Mouse (Mus musculus) lung, embryonic 15.5 days (tissue): Measurements from ENCODE around the gene Zfp819. TPM values are rescaled to one million over a fixed set of nuclear protein-coding genes. Genes with fewer than 3 reads are reported as not detected.
"Not testable (repeated sequence)": the region's sequence is repeated elsewhere in the genome, so short reads cannot be mapped to it uniquely, and the experiment has no call there.

Source experiments
- ATAC-seq: fragments of 200-750 bp; cut with Nextera tagmentation; 2 replicates; pipeline ENCODE4 v1.8.0; 2017; ENCODE audit warnings: moderate number of reproducible peaks, borderline replicate concordance; ENCODE audit not compliant: low FRiP score, low TSS enrichment; ENCODE audit errors: extremely low read depth
- H3K27ac ChIP-seq: fragments of 300-500 bp; sonication (generic); 2 replicates; pipeline ENCODE4 v1.5.1; 2015; ENCODE audit warnings: moderate library complexity, mild to moderate bottlenecking, inconsistent platforms
- H3K27me3 ChIP-seq: fragments of 300-500 bp; sonication (generic); 2 replicates; pipeline ENCODE4 v1.6.1; 2015; ENCODE audit warnings: inconsistent platforms
- H3K36me3 ChIP-seq: fragments of 300-500 bp; sonication (generic); 2 replicates; pipeline ENCODE4 v1.6.1; 2015; ENCODE audit warnings: inconsistent platforms
- H3K4me1 ChIP-seq: fragments of 300-500 bp; sonication (generic); 2 replicates; pipeline ENCODE4 v1.6.1; 2015; ENCODE audit warnings: inconsistent platforms
- H3K4me2 ChIP-seq: fragments of 300-500 bp; sonication (generic); 2 replicates; pipeline ENCODE4 v1.6.1; 2015; ENCODE audit warnings: inconsistent platforms, mild to moderate bottlenecking, moderate library complexity
- H3K4me3 ChIP-seq: fragments of 300-500 bp; sonication (generic); 2 replicates; pipeline ENCODE4 v1.5.1; 2015; ENCODE audit warnings: mild to moderate bottlenecking, inconsistent platforms
- H3K9ac ChIP-seq: fragments of 300-500 bp; sonication (generic); 2 replicates; pipeline ENCODE4 v1.6.1; 2015; ENCODE audit warnings: inconsistent platforms
- H3K9me3 ChIP-seq: fragments of 300-500 bp; sonication (generic); 2 replicates; pipeline ENCODE4 v1.6.1; 2016; ENCODE audit warnings: inconsistent platforms
- WGBS: fragments of 180-500 bp; shearing (Covaris S2); methylation state at CpG from one replicate; pipeline ENCODE4 v1.1.7; 2015; 5-methylcytosine and 5-hydroxymethylcytosine counted together
- polyA plus RNA-seq: library from polyadenylated mRNA; unstranded; fragments of >200 nt; fragmentation: Nextera tagmentation; extraction: Ambion mirVana; gene quantifications from 2 replicates; pipeline ENCODE4 v1.2.1, GENCODE M21; 2015

Zfp819 gene
- polyA plus RNA-seq, 1 experiment from 2014 or later: 0.15 TPM

GRCm38 (mm10) chr7:43654519-43654918 lies 47.5 kb downstream of the Zfp819 start:
- H3K4me3 ChIP-seq: no peak overlapping the region
- no peak overlapping the region for H3K9ac ChIP-seq
- 61% methylated on average over 3 of the region's 3 CpGs for WGBS
- H3K4me2 ChIP-seq: no peak overlapping the region
- H3K4me1 ChIP-seq: no peaks in the 10 kb centered on the region
- H3K36me3 ChIP-seq: no peaks in the 10 kb centered on the region
- no peaks in the 10 kb centered on the region for H3K9me3 ChIP-seq
- no peak overlapping the region for H3K27ac ChIP-seq
- H3K27me3 ChIP-seq: no peaks in the 10 kb centered on the region
- no peak for ATAC-seq

- 72% methylated on average over 6 of the region's 6 CpGs for WGBS
Observed at GRCm38 (mm10) chr7:43656232-43656631, 49.3 kb downstream of the Zfp819 start.

GRCm38 (mm10) chr7:43660002-43660401 lies 53.0 kb downstream of the Zfp819 start, which contains the start of gene Siglece:
TSS of gene Siglece (minus strand) at chr7:43660161.
- Histone ChIP-seq H3K27me3 (no peaks in the 10 kb centered on the region), H3K4me1 (no peaks in the 10 kb centered on the region), H3K36me3 (no peaks in the 10 kb centered on the region), H3K9ac (no peak within 1 kb of the TSS), H3K4me3 (no peak within 1 kb of the TSS), H3K27ac (no peak within 1 kb of the TSS), H3K9me3 (no peaks in the 10 kb centered on the region), H3K4me2 (no peak within 1 kb of the TSS)
- WGBS: 79% methylated on average over 1 of the region's 1 CpGs
- no peak for ATAC-seq

More at GRCm38 (mm10) chr7:43656232-43656631, 49.3 kb downstream of the Zfp819 start:
- Histone ChIP-seq H3K4me1 (no peaks in the 10 kb centered on the region), H3K4me2 (no peak overlapping the region), H3K27ac (no peak overlapping the region), H3K9ac (no peak overlapping the region), H3K27me3 (no peaks in the 10 kb centered on the region), H3K9me3 (no peaks in the 10 kb centered on the region), H3K4me3 (no peak overlapping the region), H3K36me3 (no peaks in the 10 kb centered on the region)
- ATAC-seq: no peak

GRCm38 (mm10) chr7:43662804-43663203 lies 55.8 kb downstream of the Zfp819 start:
- Histone ChIP-seq H3K27ac (no peak overlapping the region), H3K4me3 (no peak overlapping the region), H3K9me3 (no peaks in the 10 kb centered on the region), H3K4me2 (no peak overlapping the region), H3K4me1 (no peaks in the 10 kb centered on the region), H3K9ac (no peak overlapping the region), H3K27me3 (no peaks in the 10 kb centered on the region), H3K36me3 (no peaks in the 10 kb centered on the region)
- no peak for ATAC-seq
- WGBS: 88% methylated on average over 1 of the region's 1 CpGs

GRCm38 (mm10) chr7:43667221-43667620 lies 60.3 kb downstream of the Zfp819 start:
- not testable (repeated sequence) for H3K9ac ChIP-seq, H3K4me3 ChIP-seq, ATAC-seq, H3K4me2 ChIP-seq, H3K9me3 ChIP-seq, H3K36me3 ChIP-seq, H3K27me3 ChIP-seq, H3K4me1 ChIP-seq, H3K27ac ChIP-seq
- WGBS: 72% methylated on average over 4 of the region's 4 CpGs

Other genes with a start within 250 kb of the Zfp819 start
- gene Siglecg, start 199.0 kb upstream of the Zfp819 start, polyA plus RNA-seq: 0.35 and 0.45 TPM in 2 replicates
- not detected in 2 replicates for gene Lim2, start 179.5 kb upstream of the Zfp819 start, polyA plus RNA-seq
- 1.2 and 7.7 TPM in 2 replicates for gene Nkg7, start 170.1 kb upstream of the Zfp819 start, polyA plus RNA-seq
- not detected in 2 replicates for gene Cldnd2, start 166.4 kb upstream of the Zfp819 start, polyA plus RNA-seq
- 331 and 333 TPM in 2 replicates for gene Etfb, start 163.1 kb upstream of the Zfp819 start, polyA plus RNA-seq
- 0.45 TPM in 1 of 2 replicates, not detected in the other for gene Gm45233, start 163.0 kb upstream of the Zfp819 start, polyA plus RNA-seq
- gene Vsig10l, start 144.0 kb upstream of the Zfp819 start, polyA plus RNA-seq: 2.0 and 2.7 TPM in 2 replicates
- gene Iglon5, start 117.1 kb upstream of the Zfp819 start, polyA plus RNA-seq: 0.39 and 0.48 TPM in 2 replicates
- gene 4931406B18Rik, start 101.2 kb upstream of the Zfp819 start, polyA plus RNA-seq: not detected in 2 replicates
- 1.2 and 1.7 TPM in 2 replicates for gene Cd33, start 62.7 kb upstream of the Zfp819 start, polyA plus RNA-seq
- 3.5 and 4.4 TPM in 2 replicates for gene Zfp658, start 44.9 kb upstream of the Zfp819 start, polyA plus RNA-seq
- gene Zfp719, start 27.6 kb upstream of the Zfp819 start, polyA plus RNA-seq: 13.1 and 13.5 TPM in 2 replicates
- gene Ceacam18, start 27.5 kb downstream of the Zfp819 start, polyA plus RNA-seq: not detected in 2 replicates
- gene Siglece, start 53.0 kb downstream of the Zfp819 start, polyA plus RNA-seq: 0.74 and 1.0 TPM in 2 replicates
- 13.9 and 14.2 TPM in 2 replicates for gene Ctu1, start 64.8 kb downstream of the Zfp819 start, polyA plus RNA-seq
- gene Klk14, start 83.2 kb downstream of the Zfp819 start, polyA plus RNA-seq: not detected in 2 replicates
- 2.6 and 3.0 TPM in 2 replicates for gene Klk13, start 105.4 kb downstream of the Zfp819 start, polyA plus RNA-seq
- gene Klk12, start 161.7 kb downstream of the Zfp819 start, polyA plus RNA-seq: not detected in 2 replicates
- 0.14 and 0.42 TPM in 2 replicates for gene Klk11, start 167.4 kb downstream of the Zfp819 start, polyA plus RNA-seq
- gene Klk10, start 173.9 kb downstream of the Zfp819 start, polyA plus RNA-seq: 1.8 and 1.9 TPM in 2 replicates
- 0.16 TPM in 1 of 2 replicates, not detected in the other for gene Klk9, start 184.7 kb downstream of the Zfp819 start, polyA plus RNA-seq
- 21.4 and 22.4 TPM in 2 replicates for gene Klk8, start 190.4 kb downstream of the Zfp819 start, polyA plus RNA-seq
- not detected in 2 replicates for gene Klk7, start 204.1 kb downstream of the Zfp819 start, polyA plus RNA-seq
- not detected in 2 replicates for gene Klk6, start 217.3 kb downstream of the Zfp819 start, polyA plus RNA-seq
- not detected in 2 replicates for gene Klk5, start 234.8 kb downstream of the Zfp819 start, polyA plus RNA-seq